Mouse (Mus musculus): ENCODE measurements around the gene Mrps25. TPM values are rescaled to one million over a fixed set of nuclear protein-coding genes. Genes with fewer than 3 reads are reported as not detected.

The Mrps25 gene
- polyA plus RNA-seq, 1 experiment from 2014 or later = 87.7 TPM

GRCm38 (mm10) chr6:92214773-92215449, 31.1 kb upstream of the Mrps25 start, which contains the start of gene Rbsn:
TSS of gene Rbsn (minus strand) at chr6:92214925.
- Histone ChIP-seq H3K27ac (ENCODE audit: low read depth) (peak within 1 kb of the TSS; percentile 76), H3K9me3 (ENCODE audit: control insufficient read depth, low read length) (no peaks in the 10 kb centered on the region), H3K4me3 (ENCODE audit: low read depth, low read length) (peak within 1 kb of the TSS; percentile 100), H3K27me3 (replicated peaks; ENCODE audit: control insufficient read depth, insufficient read depth, low read length) (no peaks in the 10 kb centered on the region), H3K4me1 (replicated peaks; ENCODE audit: control insufficient read depth, insufficient read depth, low read length) (peaks cover 8% of the 10 kb centered on the region; the same call in 1 of the 2 replicates), H3K36me3 (ENCODE audit: control insufficient read depth, insufficient read depth, low read length) (peaks cover 15% of the 10 kb centered on the region), H3K4me2 (ENCODE audit: low read length) (peak within 1 kb of the TSS; percentile 98), H3K9ac (ENCODE audit: low read length) (peak within 1 kb of the TSS; percentile 93)
- 11% methylated on average over 35 of the region's 35 CpGs for WGBS
- peak; percentile 91 for DNase-seq (ENCODE audit: low spot score)
- ATAC-seq (replicated peaks; ENCODE audit: low FRiP score, low TSS enrichment, low read depth) = peak; percentile 91

- DNase-seq (ENCODE audit: low spot score) (no peak), ATAC-seq (replicated peaks; ENCODE audit: low FRiP score, low TSS enrichment, low read depth) (peak; percentile 67)
- Histone ChIP-seq H3K4me1 (replicated peaks; ENCODE audit: control insufficient read depth, insufficient read depth, low read length) (peaks cover 8% of the 10 kb centered on the region; the same call in 1 of the 2 replicates), H3K36me3 (ENCODE audit: control insufficient read depth, insufficient read depth, low read length) (peaks cover 22% of the 10 kb centered on the region), H3K27me3 (replicated peaks; ENCODE audit: control insufficient read depth, insufficient read depth, low read length) (no peaks in the 10 kb centered on the region), H3K9ac (ENCODE audit: low read length) (peak overlapping the region; percentile 93), H3K27ac (ENCODE audit: low read depth) (peak overlapping the region; percentile 76), H3K9me3 (ENCODE audit: control insufficient read depth, low read length) (no peaks in the 10 kb centered on the region), H3K4me2 (ENCODE audit: low read length) (peak overlapping the region; percentile 98), H3K4me3 (ENCODE audit: low read depth, low read length) (peak overlapping the region; percentile 100)
- under 1% methylated on average over 45 of the region's 48 CpGs for WGBS
Observed at GRCm38 (mm10) chr6:92214055-92214772, 30.4 kb upstream of the Mrps25 start.

- H3K4me1 ChIP-seq (replicated peaks; ENCODE audit: control insufficient read depth, insufficient read depth, low read length) = no peaks in the 10 kb centered on the region
- H3K4me2 ChIP-seq (ENCODE audit: low read length) = no peak overlapping the region
- DNase-seq (ENCODE audit: low spot score) = no peak
- peaks cover 76% of the 10 kb centered on the region for H3K36me3 ChIP-seq (ENCODE audit: control insufficient read depth, insufficient read depth, low read length)
- H3K27ac ChIP-seq (ENCODE audit: low read depth) = no peak overlapping the region
- ATAC-seq (replicated peaks; ENCODE audit: low FRiP score, low TSS enrichment, low read depth) = no peak
- H3K27me3 ChIP-seq (replicated peaks; ENCODE audit: control insufficient read depth, insufficient read depth, low read length) = no peaks in the 10 kb centered on the region
- no peak overlapping the region for H3K4me3 ChIP-seq (ENCODE audit: low read depth, low read length)
- H3K9ac ChIP-seq (ENCODE audit: low read length) = no peak overlapping the region
- WGBS = 88% methylated on average over 8 of the region's 8 CpGs
- H3K9me3 ChIP-seq (ENCODE audit: control insufficient read depth, low read length) = no peaks in the 10 kb centered on the region
Observed at GRCm38 (mm10) chr6:92199414-92199813, 15.6 kb upstream of the Mrps25 start.

GRCm38 (mm10) chr6:92184178-92184577, 345 bp upstream of the Mrps25 start:
- Histone ChIP-seq H3K27ac (ENCODE audit: low read depth) (no peak overlapping the region), H3K4me2 (ENCODE audit: low read length) (peak overlapping the region; percentile 75), H3K36me3 (ENCODE audit: control insufficient read depth, insufficient read depth, low read length) (peaks cover 34% of the 10 kb centered on the region), H3K27me3 (replicated peaks; ENCODE audit: control insufficient read depth, insufficient read depth, low read length) (no peaks in the 10 kb centered on the region), H3K4me1 (replicated peaks; ENCODE audit: control insufficient read depth, insufficient read depth, low read length) (peaks cover 9% of the 10 kb centered on the region), H3K4me3 (ENCODE audit: low read depth, low read length) (peak overlapping the region; percentile 96), H3K9me3 (ENCODE audit: control insufficient read depth, low read length) (0 out of 2 replicates have a peak, but pooled peaks cover under 1% of the 10 kb centered on the region), H3K9ac (ENCODE audit: low read length) (peak overlapping the region; percentile 78)
- DNase-seq (ENCODE audit: low spot score) (peak; percentile 65), ATAC-seq (replicated peaks; ENCODE audit: low FRiP score, low TSS enrichment, low read depth) (peak; percentile 56)
- 5% methylated on average over 10 of the region's 10 CpGs for WGBS

GRCm38 (mm10) chr6:92176450-92176849, 7.4 kb downstream of the Mrps25 start:
- Histone ChIP-seq H3K4me3 (ENCODE audit: low read depth, low read length) (no peak overlapping the region), H3K27ac (ENCODE audit: low read depth) (no peak overlapping the region), H3K4me1 (replicated peaks; ENCODE audit: control insufficient read depth, insufficient read depth, low read length) (no peaks in the 10 kb centered on the region), H3K9ac (ENCODE audit: low read length) (no peak overlapping the region), H3K4me2 (ENCODE audit: low read length) (no peak overlapping the region), H3K27me3 (replicated peaks; ENCODE audit: control insufficient read depth, insufficient read depth, low read length) (no peaks in the 10 kb centered on the region), H3K9me3 (ENCODE audit: control insufficient read depth, low read length) (0 out of 2 replicates have a peak, but pooled peaks cover 3% of the 10 kb centered on the region), H3K36me3 (ENCODE audit: control insufficient read depth, insufficient read depth, low read length) (peaks cover 62% of the 10 kb centered on the region)
- ATAC-seq (replicated peaks; ENCODE audit: low FRiP score, low TSS enrichment, low read depth) = no peak
- WGBS = 98% methylated on average over 1 of the region's 1 CpGs
- DNase-seq (ENCODE audit: low spot score) = no peak

GRCm38 (mm10) chr6:92162724-92163123, 21.1 kb downstream of the Mrps25 start:
- no peak for DNase-seq (ENCODE audit: low spot score)
- H3K4me3 ChIP-seq (ENCODE audit: low read depth, low read length) = no peak overlapping the region
- no peak for ATAC-seq (replicated peaks; ENCODE audit: low FRiP score, low TSS enrichment, low read depth)
- H3K4me2 ChIP-seq (ENCODE audit: low read length) = no peak overlapping the region
- 95% methylated on average over 1 of the region's 1 CpGs for WGBS
- H3K9ac ChIP-seq (ENCODE audit: low read length) = no peak overlapping the region
- no peaks in the 10 kb centered on the region for H3K4me1 ChIP-seq (replicated peaks; ENCODE audit: control insufficient read depth, insufficient read depth, low read length)
- no peaks in the 10 kb centered on the region for H3K9me3 ChIP-seq (ENCODE audit: control insufficient read depth, low read length)
- no peak overlapping the region for H3K27ac ChIP-seq (ENCODE audit: low read depth)
- H3K27me3 ChIP-seq (replicated peaks; ENCODE audit: control insufficient read depth, insufficient read depth, low read length) = no peaks in the 10 kb centered on the region
- H3K36me3 ChIP-seq (ENCODE audit: control insufficient read depth, insufficient read depth, low read length) = peaks cover 97% of the 10 kb centered on the region

- no peaks in the 10 kb centered on the region for H3K4me1 ChIP-seq (replicated peaks; ENCODE audit: control insufficient read depth, insufficient read depth, low read length)
- no peak overlapping the region for H3K4me2 ChIP-seq (ENCODE audit: low read length)
- no peak overlapping the region for H3K9ac ChIP-seq (ENCODE audit: low read length)
- no peak overlapping the region for H3K4me3 ChIP-seq (ENCODE audit: low read depth, low read length)
- no peak overlapping the region for H3K27ac ChIP-seq (ENCODE audit: low read depth)
- H3K27me3 ChIP-seq (replicated peaks; ENCODE audit: control insufficient read depth, insufficient read depth, low read length) = no peaks in the 10 kb centered on the region
- peaks cover 100% of the 10 kb centered on the region for H3K36me3 ChIP-seq (ENCODE audit: control insufficient read depth, insufficient read depth, low read length)
- WGBS = 97% methylated on average over 3 of the region's 3 CpGs
- DNase-seq (ENCODE audit: low spot score) (no peak), ATAC-seq (replicated peaks; ENCODE audit: low FRiP score, low TSS enrichment, low read depth) (no peak)
- no peaks in the 10 kb centered on the region for H3K9me3 ChIP-seq (ENCODE audit: control insufficient read depth, low read length)
Observed at GRCm38 (mm10) chr6:92158801-92159200, 25.0 kb downstream of the Mrps25 start.

GRCm38 (mm10) chr6:92153774-92154173, 30.1 kb downstream of the Mrps25 start:
- Histone ChIP-seq H3K9me3 (ENCODE audit: control insufficient read depth, low read length) (no peaks in the 10 kb centered on the region), H3K4me1 (replicated peaks; ENCODE audit: control insufficient read depth, insufficient read depth, low read length) (no peaks in the 10 kb centered on the region), H3K27ac (ENCODE audit: low read depth) (no peak overlapping the region), H3K36me3 (ENCODE audit: control insufficient read depth, insufficient read depth, low read length) (peaks cover 87% of the 10 kb centered on the region), H3K27me3 (replicated peaks; ENCODE audit: control insufficient read depth, insufficient read depth, low read length) (no peaks in the 10 kb centered on the region), H3K9ac (ENCODE audit: low read length) (no peak overlapping the region), H3K4me3 (ENCODE audit: low read depth, low read length) (no peak overlapping the region), H3K4me2 (ENCODE audit: low read length) (no peak overlapping the region)
- 52% methylated on average over 1 of the region's 1 CpGs for WGBS
- no peak for ATAC-seq (replicated peaks; ENCODE audit: low FRiP score, low TSS enrichment, low read depth)
- DNase-seq (ENCODE audit: low spot score) = no peak

All from intestine, embryonic 14.5 days (tissue).